Mouse (Mus musculus) WW6 (cell line): ENCODE data around the gene Nedd4.
A peak's percentile ranks its signal among the peaks of the same experiment; 100 is the strongest.

Experiments
- DNase-seq: peaks from one replicate; pipeline ENCODE4 v3.0.0-alpha.2; 2013; ENCODE audit warnings: low read depth, low spot score

Nedd4 gene

GRCm38 (mm10) chr9:72721221-72721620, 59.1 kb downstream of the Nedd4 start:
- no peak for DNase-seq

GRCm38 (mm10) chr9:72722622-72723021, 60.5 kb downstream of the Nedd4 start:
- DNase-seq, result no peak

- DNase-seq, result no peak
Observed at GRCm38 (mm10) chr9:72724491-72725221, 62.5 kb downstream of the Nedd4 start.

GRCm38 (mm10) chr9:72733966-72734365, 71.8 kb downstream of the Nedd4 start:
- DNase-seq, result peak; percentile 48

- DNase-seq, result peak; percentile 52
Observed at GRCm38 (mm10) chr9:72735822-72736410, 73.8 kb downstream of the Nedd4 start.

GRCm38 (mm10) chr9:72741206-72741605, 79.1 kb downstream of the Nedd4 start:
- no peak for DNase-seq

- DNase-seq, result no peak
Observed at GRCm38 (mm10) chr9:72746278-72746677, 84.1 kb downstream of the Nedd4 start.

- DNase-seq, result no peak
Observed at GRCm38 (mm10) chr9:72750272-72750671, 88.1 kb downstream of the Nedd4 start.

- DNase-seq, result no peak
Observed at GRCm38 (mm10) chr9:72752656-72753055, 90.5 kb downstream of the Nedd4 start.

- no peak for DNase-seq
Observed at GRCm38 (mm10) chr9:72753741-72754140, 91.6 kb downstream of the Nedd4 start.

- DNase-seq, result no peak
Observed at GRCm38 (mm10) chr9:72757143-72757542, 95.0 kb downstream of the Nedd4 start.

GRCm38 (mm10) chr9:72758705-72759131, 96.6 kb downstream of the Nedd4 start:
- no peak for DNase-seq

- DNase-seq, result no peak
Observed at GRCm38 (mm10) chr9:72763050-72763718, 101.0 kb downstream of the Nedd4 start.

- peak; percentile 72 for DNase-seq
Observed at GRCm38 (mm10) chr9:72766789-72767349, 104.7 kb downstream of the Nedd4 start.

- DNase-seq, result no peak
Observed at GRCm38 (mm10) chr9:72775022-72775421, 112.9 kb downstream of the Nedd4 start.

- peak; percentile 31 for DNase-seq
Observed at GRCm38 (mm10) chr9:72779004-72779403, 116.9 kb downstream of the Nedd4 start.

GRCm38 (mm10) chr9:72779733-72780132, 117.6 kb downstream of the Nedd4 start:
- DNase-seq, result peak; percentile 29

- DNase-seq, result no peak
Observed at GRCm38 (mm10) chr9:72780694-72781093, 118.5 kb downstream of the Nedd4 start.

- DNase-seq, result no peak
Observed at GRCm38 (mm10) chr9:72781466-72781865, 119.3 kb downstream of the Nedd4 start.

GRCm38 (mm10) chr9:72782121-72782520, 120.0 kb downstream of the Nedd4 start:
- DNase-seq, result no peak

GRCm38 (mm10) chr9:72787732-72788131, 125.6 kb downstream of the Nedd4 start:
- no peak for DNase-seq

GRCm38 (mm10) chr9:72790530-72791212, 128.5 kb downstream of the Nedd4 start:
- no peak for DNase-seq
